Mouse (Mus musculus) layer of hippocampus, adult 18-20 months (tissue): Measurements from ENCODE around the gene Uqcrc2. TPM values are rescaled to one million over a fixed set of nuclear protein-coding genes. Genes with fewer than 3 reads are reported as not detected.

Source experiments
- DNase-seq, 2 experiments: peaks; one replicate each; pipeline ENCODE4 v3.0.0; 2022; ENCODE audit warnings: low spot score in 2 of 2
- total RNA-seq, 2 experiments: library from RNA; stranded (reverse); gene quantifications; 2 replicates each; pipeline ENCODE4 v1.2.3; 2021

Gene Uqcrc2
- total RNA-seq, 2 experiments from 2014 or later = 243 to 245 TPM

DNA sequence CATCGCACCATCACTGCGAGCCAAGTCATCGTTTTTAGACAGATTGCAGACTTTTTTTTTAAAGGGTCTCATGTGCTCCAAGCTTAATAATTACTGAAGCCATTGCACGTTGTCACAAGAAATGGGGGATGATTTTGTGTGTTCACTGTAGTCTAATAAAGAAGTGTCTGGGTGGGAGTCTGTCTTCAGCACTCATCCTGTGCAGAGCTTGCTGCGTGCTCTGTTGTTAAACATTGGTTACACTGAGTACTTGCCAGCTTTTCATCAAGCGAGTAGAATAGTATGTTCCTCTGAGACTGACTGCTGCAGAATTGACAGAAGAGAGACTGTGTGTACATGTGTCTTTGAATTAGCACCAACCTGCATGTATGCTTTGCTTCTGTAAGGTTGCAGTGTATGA is 50.3 kb downstream of the Uqcrc2 start:
- peak; percentile 17 to 70 for DNase-seq

DNA sequence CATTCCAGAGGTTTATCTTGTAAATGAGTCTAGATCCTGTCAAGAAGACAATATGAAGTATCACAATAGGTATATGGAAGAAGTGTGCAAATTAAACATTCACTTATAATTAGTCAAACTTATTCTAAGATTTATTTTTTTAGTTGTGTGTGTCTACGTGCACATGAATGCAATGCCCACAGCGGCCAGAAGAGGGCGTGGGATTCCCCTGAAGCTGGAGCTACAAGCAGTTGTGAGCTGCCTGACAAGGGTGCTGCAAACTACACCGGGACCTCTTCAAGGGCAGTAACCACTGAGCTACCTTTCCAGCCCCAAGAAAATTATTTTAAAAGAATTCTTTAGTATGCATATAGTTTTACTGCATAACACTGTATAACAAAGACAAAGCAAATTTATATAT is 55.7 kb downstream of the Uqcrc2 start:
- no peak for DNase-seq

DNA sequence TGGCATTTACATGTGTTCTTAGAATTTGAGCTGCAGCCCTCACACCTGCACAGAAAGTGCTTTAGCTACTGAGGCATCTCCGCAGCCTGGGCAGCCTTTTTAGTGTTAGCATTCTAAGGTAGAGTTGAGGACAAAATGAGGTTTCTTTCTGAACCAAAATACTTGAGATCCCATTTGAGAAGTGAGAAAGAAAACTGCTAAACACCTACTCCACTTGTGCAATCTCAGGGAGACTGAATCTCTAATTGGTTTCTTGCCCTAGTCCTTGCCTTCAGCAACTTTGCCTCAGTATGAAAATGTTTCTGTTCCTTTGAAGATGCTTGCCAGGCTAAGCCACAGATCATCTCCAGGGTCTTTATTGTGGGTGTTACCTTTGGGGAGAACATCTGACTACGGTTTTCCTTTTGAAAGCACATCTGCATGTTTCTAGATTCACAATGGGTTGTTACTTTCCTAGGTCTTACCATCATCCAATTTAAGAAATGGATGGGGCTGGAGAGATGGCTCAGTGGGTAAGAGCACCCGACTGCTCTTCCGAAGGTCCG is 58.9 kb downstream of the Uqcrc2 start:
- DNase-seq = no peak

DNA sequence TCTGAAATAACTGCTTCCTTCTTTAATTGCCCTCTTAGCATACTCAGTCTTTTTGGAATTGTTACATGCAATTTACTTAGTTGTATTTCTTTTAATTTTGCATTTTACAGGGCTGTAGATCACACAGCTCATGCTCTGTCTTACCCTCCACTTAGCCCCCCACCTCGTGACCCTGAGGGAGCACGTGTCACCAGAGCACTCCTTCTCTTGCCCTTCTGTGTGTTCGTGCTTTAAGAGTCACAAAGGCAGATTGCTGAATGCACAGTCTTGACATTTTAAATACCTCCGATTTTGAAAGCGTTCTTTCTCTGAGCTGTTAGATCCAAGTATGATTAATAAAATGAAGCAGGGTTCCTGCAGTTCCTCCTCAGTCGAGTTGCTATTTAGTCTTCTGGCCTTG is 60.2 kb downstream of the Uqcrc2 start:
- no peak for DNase-seq

DNA sequence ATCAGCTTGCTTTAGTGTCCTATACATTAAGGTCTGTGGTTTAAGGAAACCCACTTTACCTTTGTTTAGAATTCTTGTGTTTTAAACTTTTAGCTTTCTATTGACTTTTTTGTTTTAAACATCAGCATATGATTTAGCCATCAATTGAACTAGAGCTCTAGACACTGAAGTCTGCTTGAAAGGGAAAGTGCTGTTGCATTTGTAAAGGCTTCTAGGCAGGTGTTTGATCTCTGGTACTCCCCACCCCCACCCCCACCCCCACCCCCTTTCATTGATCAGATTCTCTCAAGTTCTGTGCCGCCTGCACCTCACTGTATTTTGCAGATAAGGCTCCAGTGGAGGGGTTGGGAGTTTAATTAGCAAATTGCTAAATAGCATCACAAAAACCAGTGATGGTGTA is 60.7 kb downstream of the Uqcrc2 start:
- DNase-seq = no peak

DNA sequence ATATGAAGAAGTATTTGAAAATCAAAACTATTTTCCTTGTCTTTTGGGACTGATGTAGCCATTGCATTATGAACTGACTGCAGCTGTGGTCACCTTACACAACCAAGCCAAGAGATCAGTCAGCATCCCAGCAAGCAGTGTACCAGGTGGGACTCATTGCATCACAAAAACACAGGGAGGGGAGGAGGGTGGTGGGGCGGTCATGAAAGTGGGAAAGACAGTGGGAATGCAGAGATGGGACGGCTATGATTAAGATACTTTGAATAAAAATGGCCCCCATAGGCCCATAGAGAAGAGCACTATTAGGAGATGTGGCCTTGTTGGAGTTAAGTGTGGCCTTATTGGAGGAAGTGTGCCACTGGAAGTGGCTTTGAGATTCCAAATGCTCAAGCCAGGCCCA is 61.4 kb downstream of the Uqcrc2 start:
- no peak for DNase-seq

DNA sequence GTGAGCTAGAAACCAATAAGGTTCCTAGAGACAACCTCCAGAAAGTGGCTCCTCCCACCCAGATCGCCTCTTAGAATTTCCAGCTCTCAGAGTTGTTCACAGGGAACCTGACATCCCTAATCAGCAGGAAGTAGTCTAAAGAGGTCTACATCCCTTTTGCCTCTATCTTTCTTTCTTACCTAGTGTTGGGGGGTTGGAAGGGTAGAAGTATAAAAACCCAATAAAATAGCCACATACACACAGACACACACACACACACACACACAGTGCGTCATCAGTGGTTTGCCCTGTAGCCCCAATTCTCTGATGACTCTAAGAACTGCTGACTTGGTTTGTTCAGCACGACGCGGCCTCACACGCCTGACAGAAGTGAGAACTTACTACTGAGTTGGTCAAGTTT is 64.6 kb downstream of the Uqcrc2 start:
- no peak for DNase-seq

DNA sequence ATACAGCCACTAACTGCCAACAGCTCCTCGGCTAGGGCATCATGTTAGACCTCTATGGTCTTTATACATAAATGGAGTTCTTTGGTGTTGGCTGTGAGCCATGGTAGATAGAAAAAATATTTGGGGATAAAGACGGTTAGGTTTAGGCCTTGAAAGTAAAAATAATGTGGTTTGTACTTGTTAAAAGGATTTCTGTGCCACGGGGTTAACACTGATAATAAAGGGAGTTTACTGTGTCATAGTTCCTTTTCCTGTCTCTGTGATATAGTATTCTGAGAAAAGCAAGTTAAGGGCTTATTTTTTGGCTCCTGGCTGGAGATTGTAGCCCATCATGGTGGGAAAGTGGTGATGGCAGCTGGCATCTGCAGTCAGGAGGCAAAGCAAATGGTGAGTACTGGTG is 68.9 kb downstream of the Uqcrc2 start:
- no peak for DNase-seq

Other genes starting within 250 kb of the Uqcrc2 start
- not detected for gene Abca16, start 225.5 kb upstream of the Uqcrc2 start, total RNA-seq
- gene Pdzd9, start 35.2 kb downstream of the Uqcrc2 start, total RNA-seq = under 1 TPM in 1 of 2 experiments, not detected in 1; 0.25 TPM
- 10 to 100 TPM; 77.0 to 92.3 TPM for gene Mosmo, start 42.4 kb downstream of the Uqcrc2 start, total RNA-seq
- gene Vwa3a, start 104.1 kb downstream of the Uqcrc2 start, total RNA-seq = 10 to 100 TPM; 15.9 to 16.5 TPM
- under 1 TPM in 1 of 2 experiments, not detected in 1; 0.32 TPM for gene Gm5737, start 177.2 kb downstream of the Uqcrc2 start, total RNA-seq
- gene Eef2k, start 207.7 kb downstream of the Uqcrc2 start, total RNA-seq = 10 to 100 TPM; 25.2 to 29.2 TPM